14 mouse cellular contexts compared by ENCODE assay signal in genomic region chr11:16772717-16773116, GRCm38 (mm10). TPM values are rescaled to one million over a fixed set of nuclear protein-coding genes. Genes with fewer than 3 reads are reported as not detected.
DNase-seq lines count a peak whose midpoint lies in the region; ATAC-seq and TF ChIP-seq lines count a peak whose summit lies in the region.
"Had no signal": no experiment of that assay in that cellular context is flagged by ENCODE, and none has a peak within 500 bp of the region (broad histone marks: within the 10 kb centered on the region; RNA-seq: fewer than 3 reads in every experiment).

No protein-coding gene starts in this region.

- H3K4me3 ChIP-seq in heart, adult 2 months: no peak overlapping the region
- H3K4me3 ChIP-seq in lung, postnatal 0 days (ENCODE audit: low read depth, low read length): no peak overlapping the region
- no peak overlapping the region for H3K4me3 ChIP-seq in hindbrain, embryonic 13.5 days
- H3K4me3 ChIP-seq: heart, embryonic 10.5 days; left cerebral cortex, adult 2 months; megakaryocyte, embryonic 14.5 days had no signal

- ATAC-seq in lung, postnatal 0 days: no peak
- peak; percentile 59; the same call in 1 of the 2 replicates for ATAC-seq in hindbrain, embryonic 13.5 days (ENCODE audit: low FRiP score)

- no peak for TF ChIP-seq POLR2A in heart, adult 2 months (IDR thresholded peaks at IDR 0.05; ENCODE audit: insufficient read depth, low read depth, low read length)

- TF ChIP-seq CTCF in heart, adult 2 months (IDR thresholded peaks at IDR 0.05): no peak
- TF ChIP-seq CTCF in lung, postnatal 0 days (IDR thresholded peaks at IDR 0.05): no peak

- H3K4me1 ChIP-seq in heart, adult 2 months (ENCODE audit: control insufficient read depth, insufficient read depth, low read length): no peaks in the 10 kb centered on the region; the same call in 1 of the 2 replicates
- H3K4me1 ChIP-seq in lung, postnatal 0 days (ENCODE audit: insufficient read depth, low read depth, low read length): peaks cover 6% of the 10 kb centered on the region; the same call in 1 of the 2 replicates
- 0 out of 2 replicates have a peak, but pooled peaks cover 3% of the 10 kb centered on the region for H3K4me1 ChIP-seq in hindbrain, embryonic 13.5 days (replicated peaks)

- intact Hi-C loops in heart, adult 2 months (cut with DNase I): no loop called here

- H3K4me2 ChIP-seq in lung, postnatal 0 days (replicated peaks; ENCODE audit: low read depth, low read length): no peak overlapping the region
- no peak overlapping the region for H3K4me2 ChIP-seq in hindbrain, embryonic 13.5 days

- no peaks in the 10 kb centered on the region for H3K79me2 ChIP-seq in heart, adult 2 months (replicated peaks; ENCODE audit: control insufficient read depth, insufficient read depth, low read length)

- no peak overlapping the region for H3K27ac ChIP-seq in heart, adult 2 months
- no peak overlapping the region for H3K27ac ChIP-seq in lung, postnatal 0 days (ENCODE audit: low read length)
- H3K27ac ChIP-seq in hindbrain, embryonic 13.5 days: no peak overlapping the region
- H3K27ac ChIP-seq: heart, embryonic 10.5 days; left cerebral cortex, adult 2 months had no signal

- WGBS in heart, adult 2 months: 3% methylated on average over 4 of the region's 4 CpGs
- WGBS in lung, postnatal 0 days: 23% methylated on average over 4 of the region's 4 CpGs
- 45% methylated on average over 4 of the region's 4 CpGs for WGBS in hindbrain, embryonic 13.5 days

- no peak overlapping the region for H3K9ac ChIP-seq in heart, adult 2 months (ENCODE audit: low read depth, low read length)
- no peak overlapping the region for H3K9ac ChIP-seq in lung, postnatal 0 days (replicated peaks; ENCODE audit: low read depth)
- no peak overlapping the region for H3K9ac ChIP-seq in hindbrain, embryonic 13.5 days

- no peaks in the 10 kb centered on the region for H3K27me3 ChIP-seq in heart, adult 2 months (ENCODE audit: control insufficient read depth, insufficient read depth, low read length)
- no peaks in the 10 kb centered on the region for H3K27me3 ChIP-seq in lung, postnatal 0 days (replicated peaks; ENCODE audit: insufficient read depth, low read length)
- no peaks in the 10 kb centered on the region for H3K27me3 ChIP-seq in hindbrain, embryonic 13.5 days

- H3K36me3 ChIP-seq in heart, adult 2 months (ENCODE audit: control insufficient read depth, insufficient read depth, low read length): no peaks in the 10 kb centered on the region
- H3K36me3 ChIP-seq in lung, postnatal 0 days (ENCODE audit: insufficient read depth, low read length): no peaks in the 10 kb centered on the region
- no peaks in the 10 kb centered on the region for H3K36me3 ChIP-seq in hindbrain, embryonic 13.5 days
- H3K36me3 ChIP-seq: heart, embryonic 10.5 days had no signal

- TF ChIP-seq EP300 in heart, adult 2 months (IDR thresholded peaks at IDR 0.05; ENCODE audit: insufficient read depth, low read depth, low read length): no peak
- TF ChIP-seq EP300 in lung, postnatal 0 days (IDR thresholded peaks at IDR 0.05): no peak

- no peaks in the 10 kb centered on the region for H3K9me3 ChIP-seq in lung, postnatal 0 days (ENCODE audit: low read length)
- no peaks in the 10 kb centered on the region for H3K9me3 ChIP-seq in hindbrain, embryonic 13.5 days
- H3K9me3 ChIP-seq: heart, embryonic 10.5 days; megakaryocyte, embryonic 14.5 days had no signal

- DNase-seq in heart, adult 2 months: peak; percentile 30 to 37
- DNase-seq in heart, postnatal 4 days: no peak
- DNase-seq in lung, postnatal 0 days (ENCODE audit: low spot score): peak; percentile 26
- DNase-seq in lung, postnatal 25 days (ENCODE audit: low spot score): no peak
- peak; percentile 34 for DNase-seq in embryo, embryonic 10.5 days (ENCODE audit: low spot score)
- no peak for DNase-seq in urinary bladder, postnatal 14 days (ENCODE audit: low spot score)
- no peak for DNase-seq in spleen, postnatal 4 days (ENCODE audit: low spot score in 2 of 2)
- DNase-seq: cerebellum, postnatal 25 days; liver; thymus, postnatal 25 days had no signal

RNA-seq across cellular contexts. Expression of gene Egfr, which starts 20.7 kb away (rescaled TPM):
- 10 to 100 TPM in 1 of 2 experiments, 1 to 10 TPM in 1; 4.9 to 10.5 TPM for total RNA-seq in heart, adult 2 months (2021)
- 4.4 and 7.0 TPM in 2 replicates for polyA plus RNA-seq in heart, adult 2 months (2012; rRNA removed)
- total RNA-seq in heart, postnatal 4 days (2021): 1 to 10 TPM; 8.0 to 9.1 TPM
- polyA plus RNA-seq in lung, postnatal 0 days (2015; fragmentation: Nextera tagmentation; extraction: Ambion mirVana): 9.3 and 14.5 TPM in 2 replicates
- polyA plus RNA-seq in hindbrain, embryonic 13.5 days (2015; fragmentation: Nextera tagmentation; extraction: Ambion mirVana): 3.5 and 3.9 TPM in 2 replicates

Comparison
In these comparisons a context has a peak if more than half of its experiments do, and no peak if none do; other contexts are left out.
1. DNase-seq: peak in heart, adult 2 months (2 of 2), lung, postnatal 0 days (single experiment) and embryo, embryonic 10.5 days (single experiment); none in heart, postnatal 4 days (single experiment), lung, postnatal 25 days (single experiment), urinary bladder, postnatal 14 days (single experiment) and spleen, postnatal 4 days (0 of 2).